10 mouse cellular contexts compared by ENCODE assay signal in the genomic region with DNA sequence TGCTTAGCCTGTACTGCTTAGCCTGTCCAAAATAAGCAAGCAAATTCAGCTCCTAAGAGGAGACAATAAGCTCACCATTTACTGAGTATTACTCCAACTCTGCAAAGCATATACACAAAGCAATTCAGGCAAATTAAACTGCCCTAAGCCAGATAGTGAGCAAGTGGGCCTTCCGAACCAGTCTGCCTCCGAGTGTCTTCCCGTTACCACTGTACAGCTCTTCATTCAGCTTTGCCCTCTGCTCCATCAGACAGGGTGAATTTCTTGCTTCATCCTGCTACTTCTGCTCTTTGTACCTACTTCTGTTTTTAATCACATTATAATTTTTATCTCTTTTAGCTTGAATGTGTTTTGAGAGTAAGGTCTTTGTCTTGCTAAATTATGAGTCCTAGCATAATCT. TPM values are rescaled to one million over a fixed set of nuclear protein-coding genes. Genes with fewer than 3 reads are reported as not detected.
DNase-seq lines count a peak whose midpoint lies in the region; ATAC-seq and TF ChIP-seq lines count a peak whose summit lies in the region.
"Had no signal": no experiment of that assay in that cellular context is flagged by ENCODE, and none has a peak within 500 bp of the region (broad histone marks: within the 10 kb centered on the region; RNA-seq: fewer than 3 reads in every experiment).

No protein-coding gene starts in this region.

- no peaks in the 10 kb centered on the region for H3K36me3 ChIP-seq in kidney, embryonic 16.5 days (ENCODE audit: insufficient read depth, low read length)
- no peaks in the 10 kb centered on the region for H3K36me3 ChIP-seq in kidney, embryonic 14.5 days (ENCODE audit: control insufficient read depth, insufficient read depth, low read length)
- H3K36me3 ChIP-seq in forebrain, embryonic 10.5 days (replicated peaks) = no peaks in the 10 kb centered on the region
- no peaks in the 10 kb centered on the region for H3K36me3 ChIP-seq in limb, embryonic 15.5 days
- H3K36me3 ChIP-seq in myocyte (ENCODE audit: control insufficient read depth, insufficient read depth) = no peaks in the 10 kb centered on the region

- TF ChIP-seq POLR2A in myocyte (IDR thresholded peaks at IDR 0.05; ENCODE audit: insufficient read length, low read depth) = no peak

- no peak for DNase-seq in forebrain, embryonic 10.5 days (ENCODE audit: extremely low spot score, low spot score)
- no peak for DNase-seq in left cerebral cortex, postnatal 10 days (ENCODE audit: extremely low spot score in 1 of 2, low spot score in 2 of 2)
- no peak for DNase-seq in kidney, postnatal 4 days
- DNase-seq in MN1 (ENCODE audit: low spot score) = no peak
- DNase-seq: kidney, postnatal 10 days; thymus, adult 18-20 months had no signal

- intact Hi-C loops in left cerebral cortex, postnatal 10 days (cut with DNase I) = no loop called here

- no peak for ATAC-seq in kidney, embryonic 16.5 days (ENCODE audit: low FRiP score, low TSS enrichment)
- ATAC-seq in kidney, embryonic 14.5 days (ENCODE audit: low FRiP score, low TSS enrichment) = no peak
- ATAC-seq in limb, embryonic 15.5 days (ENCODE audit: insufficient number of reproducible peaks, low FRiP score, low TSS enrichment, low read depth) = no peak

- no peaks in the 10 kb centered on the region for H3K9me3 ChIP-seq in kidney, embryonic 16.5 days (ENCODE audit: low read length)
- no peaks in the 10 kb centered on the region for H3K9me3 ChIP-seq in kidney, embryonic 14.5 days (ENCODE audit: control insufficient read depth, low read length)
- H3K9me3 ChIP-seq in forebrain, embryonic 10.5 days = no peaks in the 10 kb centered on the region
- no peaks in the 10 kb centered on the region for H3K9me3 ChIP-seq in limb, embryonic 15.5 days

- no peak overlapping the region for H3K27ac ChIP-seq in kidney, embryonic 16.5 days (ENCODE audit: low read length)
- no peak overlapping the region for H3K27ac ChIP-seq in kidney, embryonic 14.5 days (ENCODE audit: low read depth, low read length)
- H3K27ac ChIP-seq in forebrain, embryonic 10.5 days = no peak overlapping the region
- no peak overlapping the region for H3K27ac ChIP-seq in limb, embryonic 15.5 days

- H3K9ac ChIP-seq in kidney, embryonic 16.5 days (replicated peaks; ENCODE audit: low read length) = peak overlapping the region; percentile 44; the same call in 1 of the 2 replicates
- H3K9ac ChIP-seq in kidney, embryonic 14.5 days (ENCODE audit: low read depth, low read length) = no peak overlapping the region
- H3K9ac ChIP-seq in limb, embryonic 15.5 days = no peak overlapping the region

- 0 out of 2 replicates have a peak overlapping the region, but pooled peaks have one; percentile 6 for H3K4me3 ChIP-seq in kidney, embryonic 16.5 days (ENCODE audit: low read length)
- H3K4me3 ChIP-seq in kidney, embryonic 14.5 days (ENCODE audit: low read length) = no peak overlapping the region
- H3K4me3 ChIP-seq in forebrain, embryonic 10.5 days = peak overlapping the region; percentile 99; the same call in 1 of the 2 replicates
- no peak overlapping the region for H3K4me3 ChIP-seq in limb, embryonic 15.5 days
- no peak overlapping the region for H3K4me3 ChIP-seq in myocyte

- no peaks in the 10 kb centered on the region for H3K27me3 ChIP-seq in kidney, embryonic 16.5 days (ENCODE audit: insufficient read depth, low read length)
- H3K27me3 ChIP-seq in kidney, embryonic 14.5 days (ENCODE audit: control insufficient read depth, insufficient read depth, low read length) = no peaks in the 10 kb centered on the region
- H3K27me3 ChIP-seq in forebrain, embryonic 10.5 days (ENCODE audit: poor library complexity, severe bottlenecking) = peaks cover 6% of the 10 kb centered on the region; the same call in 1 of the 2 replicates
- H3K27me3 ChIP-seq in limb, embryonic 15.5 days = no peaks in the 10 kb centered on the region
- H3K27me3 ChIP-seq in myocyte (ENCODE audit: control insufficient read depth, insufficient read depth, insufficient read length) = no peaks in the 10 kb centered on the region

- H3K4me2 ChIP-seq in kidney, embryonic 16.5 days (replicated peaks; ENCODE audit: low read depth, low read length) = no peak overlapping the region
- H3K4me2 ChIP-seq in kidney, embryonic 14.5 days (replicated peaks; ENCODE audit: low read depth, low read length) = no peak overlapping the region
- 0 out of 2 replicates have a peak overlapping the region, but pooled peaks have one; percentile 10 for H3K4me2 ChIP-seq in limb, embryonic 15.5 days
- peak overlapping the region; percentile 93 for H3K4me2 ChIP-seq in myocyte (ENCODE audit: low read depth)

- H3K4me1 ChIP-seq in kidney, embryonic 16.5 days (ENCODE audit: insufficient read depth, low read length) = peaks cover 12% of the 10 kb centered on the region
- no peaks in the 10 kb centered on the region for H3K4me1 ChIP-seq in kidney, embryonic 14.5 days (ENCODE audit: control insufficient read depth, insufficient read depth, low read length)
- peaks cover 32% of the 10 kb centered on the region for H3K4me1 ChIP-seq in forebrain, embryonic 10.5 days
- 0 out of 2 replicates have a peak, but pooled peaks cover 8% of the 10 kb centered on the region for H3K4me1 ChIP-seq in limb, embryonic 15.5 days

- H3K79me2 ChIP-seq in myocyte (ENCODE audit: control insufficient read depth, insufficient read depth) = peaks cover 24% of the 10 kb centered on the region

- H3ac ChIP-seq in myocyte (ENCODE audit: control insufficient read depth, insufficient read length) = no peak overlapping the region

- WGBS in kidney, embryonic 16.5 days = 75% methylated on average over 3 of the region's 3 CpGs
- 85% methylated on average over 3 of the region's 3 CpGs for WGBS in kidney, embryonic 14.5 days
- 85% methylated on average over 3 of the region's 3 CpGs for WGBS in forebrain, embryonic 10.5 days
- 77% methylated on average over 3 of the region's 3 CpGs for WGBS in limb, embryonic 15.5 days

TF ChIP-seq in myocyte, 11 proteins besides CTCF, POLR2A, EP300 and RAD21:
- TF ChIP-seq TCF12 (IDR thresholded peaks at IDR 0.05; ENCODE audit: insufficient read depth, poor library complexity, severe bottlenecking) (no peak), TCF3 (IDR thresholded peaks at IDR 0.05; ENCODE audit: insufficient read length, low read depth) (no peak), MAX (IDR thresholded peaks at IDR 0.05; ENCODE audit: low read depth) (no peak)

RNA-seq across cellular contexts. Expression of a gene that starts 1.9 kb away (rescaled TPM):
- 9.0 and 10.2 TPM in 2 replicates for polyA plus RNA-seq in kidney, embryonic 16.5 days (2015; fragmentation: Nextera tagmentation; extraction: Ambion mirVana)
- 7.6 and 13.6 TPM in 2 replicates for polyA plus RNA-seq in kidney, embryonic 14.5 days (2014; fragmentation: Nextera tagmentation; extraction: Ambion mirVana)
- 11.4 and 12.2 TPM in 2 replicates for polyA plus RNA-seq in forebrain, embryonic 10.5 days (2016; fragmentation: Nextera tagmentation; extraction: Ambion mirVana)
- 11.9 and 12.1 TPM in 2 replicates for polyA plus RNA-seq in limb, embryonic 15.5 days (2015; fragmentation: Nextera tagmentation; extraction: Ambion mirVana)
- 1.1 TPM for polyA plus RNA-seq in myocyte (2012; fragmentation: generic; extraction: Trizol)
- 10 to 100 TPM; 83.5 to 85.9 TPM for total RNA-seq in left cerebral cortex, postnatal 10 days (2021)

Comparison
In these comparisons a context has a peak if more than half of its experiments do, and no peak if none do; other contexts are left out.
1. H3K4me3 ChIP-seq: peak in kidney, embryonic 16.5 days (single experiment) and forebrain, embryonic 10.5 days (single experiment); none in kidney, embryonic 14.5 days (single experiment), limb, embryonic 15.5 days (single experiment) and myocyte (single experiment).
2. H3K4me2 ChIP-seq: peak in limb, embryonic 15.5 days (single experiment) and myocyte (single experiment); none in kidney, embryonic 16.5 days (single experiment) and kidney, embryonic 14.5 days (single experiment).